27 mouse cellular contexts compared by ENCODE assay signal in genomic region chr16:26400549-26400948, GRCm38 (mm10). TPM values are rescaled to one million over a fixed set of nuclear protein-coding genes. Genes with fewer than 3 reads are reported as not detected.
DNase-seq lines count a peak whose midpoint lies in the region.
"Had no signal": no experiment of that assay in that cellular context is flagged by ENCODE, and none has a peak within 500 bp of the region (broad histone marks: within the 10 kb centered on the region; RNA-seq: fewer than 3 reads in every experiment).

No protein-coding gene starts in this region.

- H3K4me1 ChIP-seq in heart, embryonic 10.5 days, result no peaks in the 10 kb centered on the region

- H3K27me3 ChIP-seq in heart, embryonic 10.5 days (ENCODE audit: insufficient read depth, poor library complexity, severe bottlenecking), result no peaks in the 10 kb centered on the region
- H3K27me3 ChIP-seq: embryonic facial prominence, embryonic 12.5 days; heart, embryonic 13.5 days had no signal

- peak; percentile 3 to 8 for DNase-seq in kidney, adult 8-10 months
- DNase-seq in kidney, adult 9 months, result no peak
- peak; percentile 87 for DNase-seq in 3T3-L1 (ENCODE audit: low read depth, low spot score)
- DNase-seq in fibroblast of lung, adult 2 months (ENCODE audit: low read depth), result peak; percentile 42
- DNase-seq in kidney, postnatal 14 days, result peak; percentile 6
- DNase-seq in neural tube, embryonic 10.5 days (ENCODE audit: extremely low spot score, low spot score), result no peak
- no peak for DNase-seq in c-Kit-positive CD71-positive TER-119-positive erythroid progenitor cells, embryonic 14.5 days (ENCODE audit: low spot score)
- DNase-seq in heart, embryonic 10.5 days (ENCODE audit: low spot score), result no peak
- DNase-seq: adrenal gland, postnatal 10 days; B cell, adult 2 months; cerebellum, adult 11 months; cerebellum, adult 9-10 months; cerebellum, postnatal 36 days; gastrocnemius, postnatal 36 days; left cerebral cortex, postnatal 4 days; liver; lung, adult 2 months; lung, postnatal 10 days; midbrain, embryonic 14.5 days; thymus, postnatal 14 days had no signal

- H3K36me3 ChIP-seq in heart, embryonic 10.5 days, result no peaks in the 10 kb centered on the region
- H3K36me3 ChIP-seq: embryonic facial prominence, embryonic 12.5 days; heart, embryonic 13.5 days had no signal

- H3K4me3 ChIP-seq in heart, embryonic 10.5 days, result no peak overlapping the region
- H3K4me3 ChIP-seq: embryonic facial prominence, embryonic 12.5 days; gastrocnemius, adult 2 months; heart, adult 2 months; heart, embryonic 13.5 days had no signal

- H3K27ac ChIP-seq in heart, embryonic 10.5 days, result no peak overlapping the region
- H3K27ac ChIP-seq: embryonic facial prominence, embryonic 12.5 days; gastrocnemius, adult 2 months; heart, adult 2 months; heart, embryonic 13.5 days; hindbrain, embryonic 14.5 days; liver, embryonic 14.5 days; macrophage had no signal

- 87% methylated on average over 4 of the region's 4 CpGs for WGBS in heart, embryonic 10.5 days

- no peaks in the 10 kb centered on the region for H3K9me3 ChIP-seq in heart, embryonic 10.5 days
- H3K9me3 ChIP-seq: embryonic facial prominence, embryonic 12.5 days; heart, embryonic 13.5 days had no signal

RNA-seq across cellular contexts. Expression of gene Cldn1, which starts 28.9 kb away (rescaled TPM):
- polyA plus RNA-seq in heart, embryonic 10.5 days (2016; fragmentation: Nextera tagmentation; extraction: Ambion mirVana), result 1.1 and 3.6 TPM in 2 replicates

Comparison
In these comparisons a context has a peak if more than half of its experiments do, and no peak if none do; other contexts are left out.
1. DNase-seq: peak in kidney, adult 8-10 months (2 of 2), 3T3-L1 (single experiment), fibroblast of lung, adult 2 months (single experiment) and kidney, postnatal 14 days (single experiment); none in kidney, adult 9 months (single experiment), neural tube, embryonic 10.5 days (single experiment), c-Kit-positive CD71-positive TER-119-positive erythroid progenitor cells, embryonic 14.5 days (single experiment) and heart, embryonic 10.5 days (single experiment).